ENCODE assay signal across 9 mouse cellular contexts in the genomic region with DNA sequence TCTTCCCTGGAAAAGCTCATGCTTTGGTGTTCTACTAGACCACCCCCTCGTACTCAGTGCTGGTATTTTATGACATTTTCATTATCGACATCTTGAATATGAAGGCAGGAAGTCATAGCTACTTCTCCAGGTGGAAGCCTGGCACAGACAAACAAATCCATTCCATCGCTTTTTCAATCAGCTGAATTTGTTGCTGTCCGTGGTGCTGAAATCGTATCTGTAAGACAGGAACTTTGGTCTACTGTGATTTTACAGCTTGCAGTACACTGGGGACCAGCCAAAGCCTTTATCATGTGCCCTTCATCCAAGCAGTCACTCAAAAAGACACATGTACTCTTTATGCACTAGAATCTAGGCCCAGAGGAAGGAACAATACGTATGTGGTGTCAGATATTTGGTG.
DNase-seq lines count a peak whose midpoint lies in the region; ATAC-seq and TF ChIP-seq lines count a peak whose summit lies in the region.
"Had no signal": no experiment of that assay in that cellular context is flagged by ENCODE, and none has a peak within 500 bp of the region (broad histone marks: within the 10 kb centered on the region; RNA-seq: fewer than 3 reads in every experiment).

No protein-coding gene starts in this region.

- H3K27ac ChIP-seq in liver, embryonic 12.5 days: no peak overlapping the region
- H3K27ac ChIP-seq in ES-E14 (ENCODE audit: insufficient read depth, low read depth, low read length, poor library complexity, severe bottlenecking): no peak overlapping the region
- no peak overlapping the region for H3K27ac ChIP-seq in heart, embryonic 10.5 days
- H3K27ac ChIP-seq: limb, embryonic 12.5 days had no signal

- H3K4me3 ChIP-seq in liver, embryonic 12.5 days: no peak overlapping the region
- no peak overlapping the region for H3K4me3 ChIP-seq in ES-E14 (ENCODE audit: insufficient read depth in 1 of 2, low read depth in 1 of 2, low read length in 2 of 2, poor library complexity in 1 of 2, severe bottlenecking in 1 of 2)
- no peak overlapping the region for H3K4me3 ChIP-seq in heart, embryonic 10.5 days
- H3K4me3 ChIP-seq: limb, embryonic 12.5 days had no signal

- DNase-seq in liver (peak; percentile 29), ES-E14 (ENCODE audit: low read depth, low spot score) (peak; percentile 53)
- DNase-seq in adrenal gland, adult 8-10 months: peak; percentile 1
- DNase-seq in kidney, postnatal 36 days: peak; percentile 12 to 71
- DNase-seq in heart, embryonic 10.5 days (ENCODE audit: low spot score): no peak
- DNase-seq in left cerebral cortex, adult 9 months (ENCODE audit: low spot score in 2 of 2): no peak

- H3K36me3 ChIP-seq in liver, embryonic 12.5 days: no peaks in the 10 kb centered on the region
- no peaks in the 10 kb centered on the region for H3K36me3 ChIP-seq in ES-E14 (ENCODE audit: control insufficient read depth, insufficient read depth, low read length, poor library complexity, severe bottlenecking)
- H3K36me3 ChIP-seq in heart, embryonic 10.5 days: no peaks in the 10 kb centered on the region
- H3K36me3 ChIP-seq: limb, embryonic 12.5 days had no signal

- H3K4me2 ChIP-seq in liver, embryonic 12.5 days: no peak overlapping the region
- H3K4me2 ChIP-seq: limb, embryonic 12.5 days had no signal

- no peaks in the 10 kb centered on the region for H3K27me3 ChIP-seq in liver, embryonic 12.5 days (replicated peaks)
- no peaks in the 10 kb centered on the region for H3K27me3 ChIP-seq in heart, embryonic 10.5 days (ENCODE audit: insufficient read depth, poor library complexity, severe bottlenecking)
- H3K27me3 ChIP-seq: limb, embryonic 12.5 days had no signal

- WGBS in liver, embryonic 12.5 days (ENCODE audit: insufficient replicate concordance): 13% methylated on average over 6 of the region's 6 CpGs
- WGBS in heart, embryonic 10.5 days: 20% methylated on average over 6 of the region's 6 CpGs

- no peaks in the 10 kb centered on the region for H3K4me1 ChIP-seq in liver, embryonic 12.5 days
- H3K4me1 ChIP-seq in ES-E14 (ENCODE audit: control insufficient read depth in 2 of 2, insufficient read depth in 2 of 2, low read length in 2 of 2, poor library complexity in 1 of 2): no peaks in the 10 kb centered on the region
- H3K4me1 ChIP-seq in heart, embryonic 10.5 days: no peaks in the 10 kb centered on the region
- H3K4me1 ChIP-seq: limb, embryonic 12.5 days had no signal

- in situ Hi-C loops in ES-E14 (cut with MboI; ENCODE audit: low sequenced_read_pairs in 2 of 2, unreplicated experiment in 2 of 2): no loop called here

- no peak for ATAC-seq in liver, embryonic 12.5 days
- no peak for ATAC-seq in CD4-positive, CD25-positive, alpha-beta regulatory T cell, adult 4 months

- H3K9me3 ChIP-seq in liver, embryonic 12.5 days (replicated peaks): no peaks in the 10 kb centered on the region
- no peaks in the 10 kb centered on the region for H3K9me3 ChIP-seq in ES-E14 (ENCODE audit: control insufficient read depth, insufficient read depth, low read depth, low read length)
- H3K9me3 ChIP-seq in heart, embryonic 10.5 days: no peaks in the 10 kb centered on the region
- H3K9me3 ChIP-seq: limb, embryonic 12.5 days had no signal

- H3K9ac ChIP-seq in liver, embryonic 12.5 days: no peak overlapping the region
- H3K9ac ChIP-seq in ES-E14 (ENCODE audit: insufficient read depth, low read depth, low read length, poor library complexity, severe bottlenecking): no peak overlapping the region
- H3K9ac ChIP-seq: limb, embryonic 12.5 days had no signal

TF ChIP-seq in ES-E14, 5 proteins besides CTCF, POLR2A, EP300 and RAD21:
- TF ChIP-seq ZC3H11A (IDR thresholded peaks at IDR 0.05; ENCODE audit: borderline replicate concordance, low read depth, low read length) (no peak), CHD2 (IDR thresholded peaks at IDR 0.05; ENCODE audit: low read depth, low read length) (no peak), ZNF384 (IDR thresholded peaks at IDR 0.05; ENCODE audit: low read depth, low read length) (no peak), HCFC1 (IDR thresholded peaks at IDR 0.05; ENCODE audit: borderline replicate concordance, insufficient read depth, low read length) (no peak), MAFK (IDR thresholded peaks at IDR 0.05; ENCODE audit: insufficient read depth, low read depth, low read length) (no peak)

Comparison
In these comparisons a context has a peak if more than half of its experiments do, and no peak if none do; other contexts are left out.
1. DNase-seq: peak in liver (single experiment), ES-E14 (single experiment), adrenal gland, adult 8-10 months (single experiment) and kidney, postnatal 36 days (2 of 2); none in heart, embryonic 10.5 days (single experiment) and left cerebral cortex, adult 9 months (0 of 2).